Mouse (Mus musculus) bone marrow, adult 2 months (tissue): ENCODE measurements around the gene Ebf4. TPM values are rescaled to one million over a fixed set of nuclear protein-coding genes. Genes with fewer than 3 reads are reported as not detected.

Experiments used
- H3K27ac ChIP-seq: fragments of 200-500 bp; 2 replicates; pipeline ENCODE4 v1.5.1; 2012; ENCODE audit warnings: low read depth, mild to moderate bottlenecking, control low read depth, inconsistent platforms, low read length; ENCODE audit not compliant: control insufficient read depth, poor library complexity, insufficient read depth
- H3K4me1 ChIP-seq: fragments of 200-500 bp; 2 replicates; pipeline ENCODE4 v1.6.1; 2011; ENCODE audit warnings: low read length; ENCODE audit not compliant: control insufficient read depth, insufficient read depth
- H3K4me3 ChIP-seq: fragments of 200-500 bp; replicated peaks from 2 replicates; pipeline ENCODE3; 2011; ENCODE audit warnings: mild to moderate bottlenecking, low read depth, low read length, control low read depth; ENCODE audit not compliant: control insufficient read depth
- CTCF ChIP-seq: fragments of 200-500 bp; IDR thresholded peaks from 2 replicates; pipeline ENCODE4 v1.5.1; 2011; ENCODE audit warnings: low read length, control low read depth; ENCODE audit not compliant: control insufficient read depth, insufficient read depth
- POLR2A ChIP-seq: fragments of 200-500 bp; IDR thresholded peaks from 2 replicates; pipeline ENCODE4 v1.6.1; 2011; ENCODE audit warnings: low read depth, mild to moderate bottlenecking, control low read depth, low read length, borderline replicate concordance; ENCODE audit not compliant: control insufficient read depth
- WGBS: fragments of 180-500 bp; shearing (Covaris S2); methylation state at CpG from one replicate; pipeline ENCODE4 v1.1.7; 2018; 5-methylcytosine and 5-hydroxymethylcytosine counted together
- polyA plus RNA-seq: library from polyadenylated mRNA; stranded (reverse); fragments of >200 nt; gene quantifications from 2 replicates; pipeline ENCODE4 v1.2.4, GENCODE M21; 2011; ENCODE audit warnings: low replicate concordance; ENCODE audit not compliant: missing spikeins, insufficient read depth, insufficient read length

The Ebf4 gene
- polyA plus RNA-seq, 1 experiment: not detected

GRCm38 (mm10) chr2:130303014-130303413, 8.0 kb downstream of the Ebf4 start:
- H3K27ac ChIP-seq: no peak overlapping the region
- TF ChIP-seq POLR2A (no peak), CTCF (no peak)
- H3K4me3 ChIP-seq: no peak overlapping the region
- H3K4me1 ChIP-seq: no peaks in the 10 kb centered on the region
- WGBS: 72% methylated on average over 4 of the region's 4 CpGs

GRCm38 (mm10) chr2:130327057-130327456, 32.1 kb downstream of the Ebf4 start:
- Histone ChIP-seq H3K4me1 (no peaks in the 10 kb centered on the region; the same call in 1 of the 2 replicates), H3K4me3 (no peak overlapping the region), H3K27ac (no peak overlapping the region)
- no peak for TF ChIP-seq POLR2A
- TF ChIP-seq CTCF: no peak
- 50% methylated on average over 1 of the region's 1 CpGs for WGBS

GRCm38 (mm10) chr2:130329502-130329901, 34.5 kb downstream of the Ebf4 start:
- no peak overlapping the region for H3K27ac ChIP-seq
- H3K4me3 ChIP-seq: no peak overlapping the region
- WGBS: 83% methylated on average over 2 of the region's 2 CpGs
- TF ChIP-seq POLR2A (no peak), CTCF (no peak)
- no peaks in the 10 kb centered on the region; the same call in 1 of the 2 replicates for H3K4me1 ChIP-seq

GRCm38 (mm10) chr2:130335112-130335511, 40.1 kb downstream of the Ebf4 start:
- WGBS: 36% methylated on average over 6 of the region's 6 CpGs
- Histone ChIP-seq H3K4me1 (no peaks in the 10 kb centered on the region; the same call in 1 of the 2 replicates), H3K4me3 (no peak overlapping the region), H3K27ac (no peak overlapping the region)
- TF ChIP-seq POLR2A (no peak), CTCF (no peak)

- Histone ChIP-seq H3K4me1 (no peaks in the 10 kb centered on the region), H3K4me3 (no peak overlapping the region), H3K27ac (no peak overlapping the region)
- TF ChIP-seq POLR2A: no peak
- no peak for TF ChIP-seq CTCF
- 64% methylated on average over 8 of the region's 8 CpGs for WGBS
Measured at GRCm38 (mm10) chr2:130340464-130341219, 45.7 kb downstream of the Ebf4 start.

- H3K4me1 ChIP-seq: no peaks in the 10 kb centered on the region
- TF ChIP-seq CTCF (no peak), POLR2A (no peak)
- H3K4me3 ChIP-seq: no peak overlapping the region
- no peak overlapping the region for H3K27ac ChIP-seq
- 85% methylated on average over 7 of the region's 7 CpGs for WGBS
Measured at GRCm38 (mm10) chr2:130341220-130341580, 46.2 kb downstream of the Ebf4 start.

- TF ChIP-seq CTCF: no peak
- no peak for TF ChIP-seq POLR2A
- Histone ChIP-seq H3K4me1 (no peaks in the 10 kb centered on the region), H3K4me3 (no peak overlapping the region), H3K27ac (no peak overlapping the region)
- WGBS: 79% methylated on average over 3 of the region's 3 CpGs
Measured at GRCm38 (mm10) chr2:130350376-130350775, 55.4 kb downstream of the Ebf4 start.

- Histone ChIP-seq H3K4me1 (no peaks in the 10 kb centered on the region), H3K27ac (no peak overlapping the region), H3K4me3 (no peak overlapping the region)
- TF ChIP-seq POLR2A (no peak), CTCF (no peak)
- 48% methylated on average over 5 of the region's 5 CpGs for WGBS
Measured at GRCm38 (mm10) chr2:130351758-130352339, 56.9 kb downstream of the Ebf4 start.
